Mouse (Mus musculus) left cerebral cortex, adult 2 months (tissue): ENCODE results near the gene Atxn1. TPM values are rescaled to one million over a fixed set of nuclear protein-coding genes. Genes with fewer than 3 reads are reported as not detected.

Experiments used
- DNase-seq, 2 experiments: peaks; one replicate each; pipeline ENCODE4 v3.0.0; 2021 to 2022; ENCODE audit warnings: low spot score in 2 of 2, mixed read lengths in 1 of 2; ENCODE audit errors: extremely low spot score in 1 of 2
- H3K27ac ChIP-seq: fragments of 200-600 bp; 2 replicates; pipeline ENCODE4 v1.8.1; 2022
- H3K4me3 ChIP-seq: fragments of 200-600 bp; 2 replicates; pipeline ENCODE4 v1.8.1; 2022
- CTCF ChIP-seq: fragments of 200-600 bp; IDR thresholded peaks from 2 replicates; pipeline ENCODE4 v1.8.1; 2022; ENCODE audit warnings: antibody characterized with exemption, mild to moderate bottlenecking, moderate library complexity
- intact Hi-C: fragments of 180-260 bp; cut with DNase I; formaldehyde crosslinking; loops from one replicate; pipeline ENCODE4 v1.15.1; 2025
- long read RNA-seq, 2 experiments: library from polyadenylated mRNA; stranded (forward); transcript quantifications; one replicate each; pipeline ENCODE4 v2.0.0; 2021; ENCODE audit warnings: borderline mapping rate in 2 of 2
- total RNA-seq, 2 experiments: library from RNA; stranded (reverse); gene quantifications; 2 replicates each; pipeline ENCODE4 v1.2.3; 2021

Gene Atxn1
- total RNA-seq: 100 to 1,000 TPM; 152 to 197 TPM
- long read RNA-seq, experiment 1, partial matches to known transcripts: 0 of 16 reads
- long read RNA-seq, experiment 1, other reads (novel, unspliced or antisense): 16 of 16 reads
- long read RNA-seq, experiment 2, partial matches to known transcripts: 1 of 9 reads
- long read RNA-seq, experiment 2, other reads (novel, unspliced or antisense): 8 of 9 reads

GRCm38 (mm10) chr13:45964853-45965593 lies at the start of gene Atxn1:
Gene Atxn1 (minus strand): TSS chr13:45965008.
- DNase-seq: peak; percentile 46 to 65
- Histone ChIP-seq H3K27ac (peak within 1 kb of the TSS; percentile 99), H3K4me3 (peak within 1 kb of the TSS; percentile 67)
- no peak for TF ChIP-seq CTCF
- intact Hi-C loops: loop anchor here (2.0 to 5.0 kb wide), 7 partner anchors 78 to 428 kb away; no protein-coding TSS in a partner anchor

DNA sequence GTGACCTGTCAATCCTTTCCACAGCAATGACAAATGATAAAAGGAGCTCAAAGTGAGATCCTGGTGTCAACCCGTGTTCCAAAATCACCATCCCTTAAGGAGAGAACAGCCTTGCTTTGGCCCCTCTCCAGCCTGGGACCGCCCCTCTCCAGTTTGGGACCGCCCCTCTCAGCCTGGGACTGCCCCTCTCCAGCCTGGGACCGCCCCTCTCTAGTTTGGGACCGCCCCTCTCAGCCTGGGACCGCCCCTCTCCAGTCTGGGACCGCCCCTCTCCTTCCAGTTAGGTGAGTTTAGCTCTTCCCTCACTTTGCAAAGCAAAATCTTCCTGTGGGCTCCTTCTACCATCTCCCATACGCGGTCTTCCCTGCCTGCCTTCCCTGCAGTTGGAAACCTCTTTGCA lies 46.4 kb upstream of the Atxn1 start:
- intact Hi-C loops: no loop called here
- Histone ChIP-seq H3K4me3 (no peak overlapping the region), H3K27ac (no peak overlapping the region)
- no peak for DNase-seq
- TF ChIP-seq CTCF: no peak

DNA sequence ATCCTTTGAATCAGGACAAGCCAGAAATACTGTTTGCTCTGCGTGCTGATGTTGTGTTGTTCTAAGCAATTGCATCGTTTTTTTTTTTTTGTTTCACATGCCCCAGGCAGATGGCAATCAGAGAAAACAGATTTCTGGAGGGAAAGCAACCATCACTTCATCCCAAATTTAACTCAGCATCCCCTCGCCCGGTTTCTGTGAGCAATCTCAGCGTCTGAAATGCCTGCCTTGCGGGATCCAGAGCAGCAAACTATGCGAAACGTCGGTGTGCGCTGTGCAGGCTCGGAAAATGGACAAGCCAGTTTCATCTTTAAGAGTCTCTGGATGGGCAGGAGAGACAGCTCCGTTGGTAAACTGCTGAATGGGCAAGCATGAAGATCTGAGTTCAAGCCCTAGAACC lies 45.3 kb upstream of the Atxn1 start:
- no peak overlapping the region for H3K4me3 ChIP-seq
- no peak overlapping the region for H3K27ac ChIP-seq
- intact Hi-C loops: no loop called here
- no peak for DNase-seq
- TF ChIP-seq CTCF: no peak

GRCm38 (mm10) chr13:46008831-46009666 lies 44.2 kb upstream of the Atxn1 start:
- Histone ChIP-seq H3K4me3 (peak overlapping the region; percentile 28), H3K27ac (peak overlapping the region; percentile 63)
- no peak for TF ChIP-seq CTCF
- peak; percentile 32 to 34 for DNase-seq
- intact Hi-C loops: no loop called here

- intact Hi-C loops: no loop called here
- DNase-seq: peak; percentile 31 to 47
- H3K27ac ChIP-seq: no peak overlapping the region; the same call in 1 of the 2 replicates
- TF ChIP-seq CTCF: no peak
- H3K4me3 ChIP-seq: no peak overlapping the region
These were observed 41.6 kb upstream of the Atxn1 start for GRCm38 (mm10) chr13:46006211-46007102.

- H3K4me3 ChIP-seq: no peak overlapping the region
- no peak overlapping the region for H3K27ac ChIP-seq
- no peak for TF ChIP-seq CTCF
- no peak for DNase-seq
- intact Hi-C loops: no loop called here
These were observed 40.8 kb upstream of the Atxn1 start for GRCm38 (mm10) chr13:46005656-46006055.

DNA sequence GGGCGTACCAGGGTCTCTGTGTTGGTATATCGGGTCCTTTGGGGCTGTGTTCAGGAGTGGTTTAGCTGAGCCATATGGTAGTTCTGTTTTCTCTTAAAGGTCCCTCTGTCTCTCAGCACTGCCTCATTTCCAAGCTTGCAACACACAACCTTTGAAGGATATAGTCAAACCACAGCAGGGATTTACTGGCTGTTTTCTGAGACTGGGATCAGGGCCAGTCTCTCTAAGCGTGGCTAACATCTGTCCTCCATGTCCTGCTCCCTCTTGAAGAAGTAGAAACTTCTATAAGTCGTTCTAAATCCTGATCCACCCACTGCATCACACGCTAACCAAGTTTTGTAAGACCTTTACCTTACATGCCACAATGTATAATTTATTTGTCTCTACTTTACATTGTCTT lies 36.5 kb upstream of the Atxn1 start:
- intact Hi-C loops: no loop called here
- Histone ChIP-seq H3K27ac (no peak overlapping the region), H3K4me3 (no peak overlapping the region)
- DNase-seq: no peak
- no peak for TF ChIP-seq CTCF

DNA sequence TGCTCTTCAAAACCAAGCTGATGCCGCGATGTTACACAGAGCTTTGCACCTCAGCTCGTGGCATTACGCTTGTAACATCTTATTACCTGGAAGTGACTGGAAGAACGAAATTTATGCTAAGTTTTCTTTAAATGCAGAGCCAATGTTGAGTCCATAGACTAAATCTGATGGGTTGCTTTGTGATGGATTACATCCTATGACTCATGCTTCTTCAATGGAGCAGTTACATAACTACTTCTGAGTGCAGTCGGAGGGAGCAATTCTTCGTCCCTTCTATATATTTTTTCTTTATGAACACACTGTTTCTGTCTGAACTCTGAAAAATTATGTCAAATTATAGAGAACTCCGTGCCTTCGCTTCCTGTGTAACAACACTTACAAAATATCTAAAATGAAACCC lies 28.1 kb upstream of the Atxn1 start:
- intact Hi-C loops: no loop called here
- no peak for TF ChIP-seq CTCF

GRCm38 (mm10) chr13:45990486-45990885 lies 25.7 kb upstream of the Atxn1 start:
- no peak overlapping the region for H3K27ac ChIP-seq
- TF ChIP-seq CTCF: no peak
- H3K4me3 ChIP-seq: no peak overlapping the region
- intact Hi-C loops: no loop called here
- DNase-seq: no peak

More for the DNA sequence above, 28.1 kb upstream of the Atxn1 start:
- Histone ChIP-seq H3K4me3 (no peak overlapping the region), H3K27ac (peak overlapping the region; percentile 15; the same call in 1 of the 2 replicates)
- DNase-seq: no peak

DNA sequence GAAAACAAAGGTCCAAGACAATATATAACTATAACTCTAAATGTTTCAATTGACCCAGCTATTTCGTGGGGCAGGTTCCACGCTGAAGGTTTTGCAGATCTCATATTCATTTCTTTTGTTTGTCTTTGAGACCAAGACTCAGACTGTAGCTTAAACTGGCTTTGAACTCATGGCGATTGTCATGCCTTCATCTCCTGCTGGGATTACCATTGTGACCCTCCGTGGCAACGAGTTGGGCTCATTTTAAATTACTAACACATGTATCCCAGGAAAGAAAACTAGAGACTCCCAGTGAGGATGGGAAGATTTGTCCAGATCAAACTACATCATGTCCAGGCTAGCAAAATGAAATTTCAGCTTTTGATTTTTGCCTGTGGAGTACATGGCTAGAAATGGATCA lies 14.4 kb upstream of the Atxn1 start:
- DNase-seq: no peak
- Histone ChIP-seq H3K27ac (no peak overlapping the region), H3K4me3 (no peak overlapping the region)
- intact Hi-C loops: no loop called here
- TF ChIP-seq CTCF: no peak

GRCm38 (mm10) chr13:45976894-45977293 lies 12.1 kb upstream of the Atxn1 start:
- intact Hi-C loops: no loop called here
- no peak overlapping the region for H3K4me3 ChIP-seq
- TF ChIP-seq CTCF: peak; percentile 83
- DNase-seq: peak in 1 of 2 experiments; percentile 34
- H3K27ac ChIP-seq: no peak overlapping the region
